Mouse (Mus musculus) c-Kit-negative CD71-positive TER-119-positive erythroid progenitor cells, embryonic 14.5 days (primary cell): ENCODE data around the gene BC030870.

Experiments
- DNase-seq: peaks from one replicate; pipeline ENCODE4 v3.0.0-alpha.2; 2013; ENCODE audit warnings: low read depth, low spot score

Gene BC030870

DNA sequence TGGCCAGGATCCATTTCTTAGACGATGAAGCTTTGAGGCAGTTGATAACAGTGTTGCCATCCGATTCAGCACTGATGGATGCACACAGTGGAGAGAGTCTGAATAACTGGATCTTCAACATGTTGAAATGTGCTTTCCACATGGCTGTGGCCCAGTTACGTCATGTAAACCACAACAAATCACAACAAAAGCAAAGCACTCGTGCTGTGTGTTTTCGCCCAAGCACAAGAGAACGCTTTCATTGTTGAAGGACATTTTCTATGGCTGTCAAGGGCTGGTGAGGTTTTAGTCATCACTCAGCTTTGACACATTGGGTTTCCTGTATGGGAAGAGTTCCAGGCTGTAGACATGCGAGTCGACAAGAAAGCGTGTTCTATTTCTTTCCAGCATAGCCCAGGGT, 48.6 kb downstream of the BC030870 start:
- no peak for DNase-seq

- no peak for DNase-seq
Observed at GRCm38 (mm10) chr8:65074733-65075132, 54.6 kb downstream of the BC030870 start, which contains the start of gene Gm10663. TSS of gene Gm10663 (plus strand) at chr8:65075033.

GRCm38 (mm10) chr8:65070996-65071395, 58.4 kb downstream of the BC030870 start:
- no peak for DNase-seq

- no peak for DNase-seq
Observed at GRCm38 (mm10) chr8:65068473-65068819, 60.9 kb downstream of the BC030870 start.

DNA sequence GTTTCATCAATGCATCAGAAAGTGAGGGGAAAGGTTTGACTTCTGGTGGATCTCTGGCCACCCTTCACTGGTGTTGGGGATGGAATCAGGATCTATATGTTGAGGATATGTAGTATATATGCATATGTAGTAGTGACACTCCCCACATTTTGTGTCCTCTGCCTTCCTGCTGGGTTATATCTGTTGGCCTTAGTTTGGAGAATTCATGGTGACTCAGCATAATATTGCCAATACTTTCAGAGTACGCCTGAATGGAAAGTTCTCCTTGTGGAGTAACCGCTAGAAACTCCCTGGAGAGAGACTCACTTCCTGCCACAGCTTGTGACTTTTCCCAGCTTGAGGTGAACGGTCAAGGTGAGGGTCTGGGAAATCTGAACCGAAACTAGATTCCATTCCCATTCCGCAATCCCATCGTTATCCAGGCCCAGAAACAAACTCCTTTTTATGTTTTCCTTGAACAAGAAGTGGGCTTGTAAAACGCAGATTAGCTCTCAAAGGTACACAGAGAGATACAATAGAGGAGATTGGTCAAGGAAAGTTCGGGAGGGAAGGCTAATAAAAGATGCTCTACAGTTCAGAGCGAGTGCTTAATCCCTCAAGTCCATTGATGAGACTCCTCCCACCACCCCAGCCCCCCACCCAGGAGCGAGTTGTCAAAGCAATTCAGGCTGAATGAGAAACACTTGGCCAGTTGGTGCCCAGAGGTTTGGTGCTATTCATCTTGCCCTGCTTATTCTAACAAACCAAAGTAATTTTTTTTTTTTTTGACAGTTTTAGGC, 61.5 kb downstream of the BC030870 start:
- no peak for DNase-seq

- DNase-seq = no peak
Observed at GRCm38 (mm10) chr8:65067031-65067430, 62.3 kb downstream of the BC030870 start.

GRCm38 (mm10) chr8:65065622-65066021, 63.7 kb downstream of the BC030870 start:
- DNase-seq = no peak

DNA sequence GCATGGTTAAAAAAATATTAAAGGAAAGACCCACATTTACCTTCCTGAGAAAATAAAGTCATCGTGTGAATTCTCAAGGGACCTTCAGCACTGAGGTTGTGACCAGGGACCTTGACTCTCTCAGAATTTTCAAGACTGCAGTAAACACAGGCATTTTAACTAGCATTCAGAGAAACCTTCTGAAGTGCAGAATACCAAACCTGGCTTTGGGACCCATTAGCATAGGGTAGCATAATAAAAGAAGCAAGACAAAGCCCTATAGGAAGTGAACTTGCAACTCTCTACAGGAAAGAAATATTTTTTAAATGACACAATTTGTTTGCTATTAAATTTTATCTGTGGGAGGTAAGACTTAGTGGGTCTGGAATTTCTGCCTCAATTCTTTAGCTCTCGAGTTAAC, 65.3 kb downstream of the BC030870 start:
- no peak for DNase-seq

DNA sequence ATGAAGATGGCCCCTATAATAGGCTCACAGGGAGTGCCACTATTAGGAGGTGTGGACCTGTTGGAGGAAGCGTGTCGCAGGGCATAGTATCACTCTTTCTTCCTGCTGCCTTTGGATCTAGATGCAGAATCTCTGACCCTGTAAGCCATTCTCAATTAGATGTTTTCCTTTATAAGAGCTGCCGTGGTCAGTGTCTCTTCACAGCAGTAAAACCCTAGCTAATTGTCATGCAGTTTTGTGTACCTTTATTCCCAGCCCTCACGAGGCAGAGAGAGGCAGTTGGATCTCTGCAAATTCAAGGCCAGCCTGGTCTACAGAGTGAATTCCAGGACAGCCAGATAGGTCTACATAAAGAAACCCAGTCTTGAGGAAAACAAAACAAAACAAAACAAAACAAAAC, 67.2 kb downstream of the BC030870 start:
- DNase-seq = no peak

GRCm38 (mm10) chr8:65056722-65057121, 72.6 kb downstream of the BC030870 start:
- no peak for DNase-seq

DNA sequence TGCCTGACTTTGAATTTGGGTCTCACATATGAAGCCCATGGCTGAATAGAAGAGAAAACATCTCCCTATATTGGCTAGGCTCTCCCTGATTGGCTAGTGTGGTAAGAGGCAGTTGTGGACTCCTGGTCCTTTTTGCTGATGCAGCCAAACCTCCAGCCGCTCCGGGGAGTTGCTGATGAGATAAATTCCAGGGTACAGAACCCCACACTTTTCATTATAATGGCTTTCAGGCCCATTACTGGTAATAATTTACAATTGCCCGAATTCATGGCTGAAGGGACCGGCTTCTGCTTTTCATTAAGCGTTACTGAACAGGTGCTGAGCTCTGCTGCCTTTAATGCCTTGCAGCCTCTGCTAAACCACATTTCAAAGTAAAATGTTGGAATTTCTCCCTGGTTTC, 75.4 kb downstream of the BC030870 start:
- no peak for DNase-seq

- DNase-seq = no peak
Observed at GRCm38 (mm10) chr8:65053554-65053953, 75.8 kb downstream of the BC030870 start.

- no peak for DNase-seq
Observed at GRCm38 (mm10) chr8:65047801-65048200, 81.6 kb downstream of the BC030870 start.

DNA sequence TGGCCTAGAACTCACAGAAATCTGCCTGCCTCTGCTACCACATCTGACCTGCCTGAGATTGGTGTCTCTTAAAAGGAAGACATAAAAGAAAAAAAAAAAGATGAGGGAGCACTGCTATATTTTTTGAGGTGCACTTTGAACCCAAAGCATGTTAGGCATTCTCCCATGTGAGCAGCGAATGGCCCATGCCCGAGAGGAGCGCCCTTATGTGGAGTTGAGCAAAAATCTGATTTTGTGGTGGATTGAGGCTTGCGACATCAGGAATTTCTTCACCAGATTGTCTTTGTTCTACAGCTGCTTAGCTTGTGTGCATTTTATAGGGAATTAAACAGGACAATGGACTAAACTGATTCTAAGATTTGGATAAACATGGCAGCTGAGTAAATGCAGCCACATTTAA, 82.2 kb downstream of the BC030870 start:
- DNase-seq = no peak

DNA sequence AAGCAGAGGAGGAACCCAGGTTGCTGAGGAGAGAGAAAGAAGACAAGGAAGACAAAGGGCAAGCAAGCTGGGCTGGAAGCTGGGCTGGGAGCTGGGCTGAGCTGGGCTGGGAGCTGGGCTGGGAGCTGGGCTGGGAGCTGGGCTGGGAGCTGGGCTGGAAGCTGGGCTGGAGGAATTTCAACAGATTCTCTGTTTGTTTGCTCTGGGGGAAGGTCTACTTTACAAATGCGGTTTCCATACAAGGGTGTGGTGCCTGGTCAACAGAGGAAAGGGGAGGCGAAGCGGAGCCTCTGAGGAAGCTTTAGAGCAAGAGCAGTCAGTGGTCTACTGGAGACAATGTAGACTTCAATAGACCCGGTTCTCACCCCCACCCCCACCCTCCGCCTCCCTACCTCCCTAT, 82.8 kb downstream of the BC030870 start:
- no peak for DNase-seq

DNA sequence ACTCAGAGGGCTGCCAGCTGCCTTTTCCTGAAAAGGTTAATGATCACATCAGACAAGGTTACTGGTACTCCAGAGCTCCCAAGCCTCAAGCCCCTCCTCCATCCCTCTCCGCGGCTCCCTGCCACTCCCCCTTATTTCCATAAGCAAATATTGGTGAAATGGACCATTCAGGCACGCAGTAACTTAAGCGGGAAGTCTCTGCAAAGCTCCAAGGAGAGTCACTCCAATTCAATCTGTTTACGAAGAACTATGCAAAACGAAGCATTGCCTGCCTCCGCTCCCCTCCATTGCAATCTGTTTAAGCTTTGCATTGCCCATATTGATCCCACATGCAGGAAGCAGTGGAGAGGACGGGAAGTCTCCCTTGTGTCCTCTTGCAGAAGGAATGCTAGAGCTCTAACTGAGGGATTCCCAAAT, 92.2 kb downstream of the BC030870 start, which contains the start of gene Apela:
TSS of gene Apela (minus strand) at position 220 of the 417 bp plus-strand sequence.
- DNase-seq = no peak
